Mouse (Mus musculus): Measurements from ENCODE around the gene Csrnp3.

The Csrnp3 gene

GRCm38 (mm10) chr2:65870919-65871582, 25.5 kb downstream of the Csrnp3 start:
- no peak for DNase-seq

GRCm38 (mm10) chr2:65891590-65891989, 46.0 kb downstream of the Csrnp3 start:
- no peak for DNase-seq

- no peak for DNase-seq
Observed at GRCm38 (mm10) chr2:65893241-65893640, 47.7 kb downstream of the Csrnp3 start.

- DNase-seq, result no peak
Observed at GRCm38 (mm10) chr2:65894299-65894698, 48.7 kb downstream of the Csrnp3 start.

- DNase-seq, result peak; percentile 8
Observed at GRCm38 (mm10) chr2:65896542-65896941, 51.0 kb downstream of the Csrnp3 start.

GRCm38 (mm10) chr2:65897084-65897483, 51.5 kb downstream of the Csrnp3 start:
- no peak for DNase-seq

- DNase-seq, result no peak
Observed at GRCm38 (mm10) chr2:65899478-65899877, 53.9 kb downstream of the Csrnp3 start.

- DNase-seq, result no peak
Observed at GRCm38 (mm10) chr2:65908526-65908925, 63.0 kb downstream of the Csrnp3 start.

- DNase-seq, result no peak
Observed at GRCm38 (mm10) chr2:65909724-65910521, 64.4 kb downstream of the Csrnp3 start.

- DNase-seq, result no peak
Observed at GRCm38 (mm10) chr2:65915994-65916393, 70.4 kb downstream of the Csrnp3 start.

GRCm38 (mm10) chr2:65920651-65921412, 75.3 kb downstream of the Csrnp3 start:
- no peak for DNase-seq

- no peak for DNase-seq
Observed at GRCm38 (mm10) chr2:65925363-65925941, 79.9 kb downstream of the Csrnp3 start.

GRCm38 (mm10) chr2:65926935-65927708, 81.6 kb downstream of the Csrnp3 start:
- no peak for DNase-seq

GRCm38 (mm10) chr2:65929286-65929685, 83.7 kb downstream of the Csrnp3 start:
- DNase-seq, result no peak

- DNase-seq, result no peak
Observed at GRCm38 (mm10) chr2:65929927-65930326, 84.4 kb downstream of the Csrnp3 start.

GRCm38 (mm10) chr2:65931313-65931712, 85.7 kb downstream of the Csrnp3 start:
- DNase-seq, result no peak

- DNase-seq, result peak; percentile 69
Observed at GRCm38 (mm10) chr2:65931841-65932311, 86.3 kb downstream of the Csrnp3 start.

- no peak for DNase-seq
Observed at GRCm38 (mm10) chr2:65934099-65934498, 88.5 kb downstream of the Csrnp3 start.

GRCm38 (mm10) chr2:65938900-65939299, 93.3 kb downstream of the Csrnp3 start:
- no peak for DNase-seq

GRCm38 (mm10) chr2:65940351-65940750, 94.8 kb downstream of the Csrnp3 start:
- peak; percentile 14 for DNase-seq

- DNase-seq, result no peak
Observed at GRCm38 (mm10) chr2:65942346-65942745, 96.8 kb downstream of the Csrnp3 start.

- DNase-seq, result no peak
Observed at GRCm38 (mm10) chr2:65948808-65949207, 103.2 kb downstream of the Csrnp3 start.
